Mouse (Mus musculus) forebrain, postnatal 0 days (tissue): ENCODE results near the gene Tff3. TPM values are rescaled to one million over a fixed set of nuclear protein-coding genes. Genes with fewer than 3 reads are reported as not detected.

Source experiments
- ATAC-seq: fragments of 200-750 bp; cut with Nextera tagmentation; 2 replicates; pipeline ENCODE4 v1.8.0; 2017; ENCODE audit warnings: mild to moderate bottlenecking, moderate library complexity
- DNase-seq: peaks from one replicate; pipeline ENCODE4 v3.0.0-alpha.2; 2015
- H3K27ac ChIP-seq: fragments of 300-500 bp; sonication (generic); 2 replicates; pipeline ENCODE4 v1.5.1; 2014; ENCODE audit warnings: low read depth, mild to moderate bottlenecking, antibody characterized with exemption, low read length, moderate library complexity, mixed read lengths
- H3K27me3 ChIP-seq: fragments of 300-500 bp; sonication (generic); 2 replicates; pipeline ENCODE4 v1.6.1; 2014; ENCODE audit warnings: mild to moderate bottlenecking, low read length, mixed read lengths; ENCODE audit not compliant: insufficient read depth
- H3K36me3 ChIP-seq: fragments of 300-500 bp; sonication (generic); 2 replicates; pipeline ENCODE4 v1.6.1; 2014; ENCODE audit warnings: mild to moderate bottlenecking, moderate library complexity; ENCODE audit not compliant: insufficient read depth
- H3K4me1 ChIP-seq: fragments of 300-500 bp; sonication (generic); 2 replicates; pipeline ENCODE4 v1.6.1; 2014; ENCODE audit warnings: antibody characterized with exemption; ENCODE audit not compliant: insufficient read depth
- H3K4me2 ChIP-seq: fragments of 300-500 bp; sonication (generic); 2 replicates; pipeline ENCODE4 v1.6.1; 2014; ENCODE audit warnings: low read depth, mild to moderate bottlenecking, moderate library complexity
- H3K4me3 ChIP-seq: fragments of 300-500 bp; sonication (generic); 2 replicates; pipeline ENCODE4 v1.5.1; 2014; ENCODE audit warnings: low read depth, low read length, mixed read lengths
- H3K9ac ChIP-seq: fragments of 300-500 bp; sonication (generic); 2 replicates; pipeline ENCODE4 v1.6.1; 2014; ENCODE audit warnings: mild to moderate bottlenecking
- H3K9me3 ChIP-seq: fragments of 300-500 bp; sonication (generic); 2 replicates; pipeline ENCODE4 v1.6.1; 2016; ENCODE audit warnings: low read length
- CTCF ChIP-seq: sonication (generic); IDR thresholded peaks from 2 replicates; pipeline ENCODE4 v1.5.1; 2016; ENCODE audit warnings: antibody characterized with exemption, control low read depth, low read depth
- WGBS: fragments of 180-500 bp; shearing (Covaris S2); extraction: QIAGEN DNeasy Blood & Tissue Kit; methylation state at CpG from one replicate; pipeline ENCODE4 v1.1.7; 2014; 5-methylcytosine and 5-hydroxymethylcytosine counted together
- polyA plus RNA-seq: library from polyadenylated mRNA; unstranded; fragments of >200 nt; fragmentation: Nextera tagmentation; extraction: Ambion mirVana; gene quantifications from 2 replicates; pipeline ENCODE4 v1.2.1, GENCODE M21; 2015
- total RNA-seq: library from RNA; depleted of rRNA; stranded (reverse); fragments of >200 nt; gene quantifications from 2 replicates; pipeline ENCODE4 v1.2.3, GENCODE M21; 2014

Tff3 gene
- total and polyA plus RNA-seq, 2 experiments from 2014 or later: 0.35 TPM; not detected in 1

DNA sequence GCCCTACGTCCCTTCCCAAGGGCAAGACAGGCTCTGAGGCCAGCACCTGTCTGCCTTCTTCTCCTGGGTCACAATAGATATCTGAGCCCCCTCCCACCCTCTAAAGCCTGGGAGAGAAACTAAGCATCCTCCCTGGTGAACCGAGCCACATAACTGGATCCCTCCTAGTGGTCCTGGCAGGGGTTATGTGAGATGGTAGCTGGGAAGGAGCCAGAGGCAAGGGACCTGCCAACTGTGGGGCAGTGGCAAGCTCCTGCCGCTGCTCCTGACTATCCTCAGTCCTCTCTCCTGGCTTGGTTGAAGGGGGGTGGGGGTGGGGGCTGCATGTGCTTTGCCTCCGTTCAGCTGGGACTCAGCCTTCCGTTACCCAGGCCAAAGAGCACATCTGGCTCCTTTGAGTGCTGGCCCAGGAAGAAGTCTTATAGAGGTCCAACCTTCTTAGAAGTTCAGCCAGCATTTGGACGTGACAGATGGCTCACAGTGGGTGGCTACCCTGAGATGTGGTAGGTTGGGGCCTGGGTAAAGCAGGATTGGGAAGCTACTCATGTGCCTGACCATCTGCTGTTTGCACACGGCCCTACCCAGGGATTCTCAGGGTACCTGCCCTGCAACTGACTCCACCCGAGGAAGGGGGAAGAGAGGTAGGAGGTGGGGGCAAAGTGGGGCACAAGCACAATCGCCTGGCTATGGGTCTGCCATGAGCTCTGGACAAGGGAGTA, 3.7 kb downstream of the Tff3 start:
- DNase-seq (no peak), ATAC-seq (no peak)
- Histone ChIP-seq H3K4me3 (no peak overlapping the region), H3K9me3 (0 out of 2 replicates have a peak, but pooled peaks cover 6% of the 10 kb centered on the region), H3K4me1 (no peaks in the 10 kb centered on the region), H3K27ac (no peak overlapping the region), H3K9ac (no peak overlapping the region), H3K36me3 (no peaks in the 10 kb centered on the region), H3K4me2 (no peak overlapping the region), H3K27me3 (no peaks in the 10 kb centered on the region)
- no peak for TF ChIP-seq CTCF
- WGBS: 38% methylated on average over 9 of the region's 9 CpGs

DNA sequence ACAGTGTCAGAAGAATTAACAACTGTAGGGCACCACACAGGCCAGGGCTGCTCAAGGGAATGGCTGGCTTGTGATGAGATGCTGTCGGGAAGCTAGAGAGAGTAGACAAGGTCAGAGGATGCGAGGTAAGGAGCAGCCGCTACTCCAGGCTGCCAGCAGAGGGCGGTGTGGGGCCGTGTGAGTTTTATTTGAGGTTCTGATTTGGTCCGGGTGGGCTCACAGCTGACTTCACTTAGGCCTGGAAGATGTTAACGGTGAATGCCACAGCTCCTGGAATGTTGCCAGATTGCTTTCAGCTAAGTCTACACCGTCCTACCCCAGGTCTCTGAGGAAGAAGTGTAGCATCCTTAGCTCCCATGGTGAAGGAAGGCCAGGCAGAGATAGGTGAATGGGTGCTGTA, 7.5 kb downstream of the Tff3 start:
- Histone ChIP-seq H3K9me3 (0 out of 2 replicates have a peak, but pooled peaks cover 6% of the 10 kb centered on the region), H3K4me3 (no peak overlapping the region), H3K4me1 (no peaks in the 10 kb centered on the region), H3K36me3 (no peaks in the 10 kb centered on the region; the same call in 1 of the 2 replicates), H3K27me3 (no peaks in the 10 kb centered on the region), H3K9ac (no peak overlapping the region), H3K27ac (no peak overlapping the region), H3K4me2 (no peak overlapping the region)
- 12% methylated on average over 8 of the region's 8 CpGs for WGBS
- peak; percentile 85 for TF ChIP-seq CTCF
- ATAC-seq (0 out of 2 replicates have a peak, but pooled peaks have one; percentile 10), DNase-seq (peak; percentile 72)

DNA sequence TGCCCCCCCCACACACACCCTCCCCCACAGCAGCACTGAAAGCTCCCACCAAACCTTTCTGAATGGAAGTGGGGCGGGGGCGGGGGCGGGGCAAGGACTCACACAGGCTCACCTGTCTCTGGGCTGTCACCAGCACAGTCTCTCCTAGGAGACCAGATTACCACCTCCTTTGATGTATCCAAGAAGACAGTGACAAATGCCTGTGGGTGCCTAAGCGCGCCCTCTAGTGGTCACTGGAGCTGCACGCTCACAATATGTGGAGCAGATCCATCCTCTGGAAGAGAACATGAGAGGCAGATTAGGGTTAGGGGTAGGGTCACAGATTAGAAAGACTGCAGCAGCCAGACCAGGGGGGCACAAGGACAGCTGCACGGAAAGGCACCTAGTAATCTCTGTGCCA, 10.0 kb downstream of the Tff3 start:
- H3K9ac ChIP-seq: no peak overlapping the region
- TF ChIP-seq CTCF: peak; percentile 96
- H3K4me3 ChIP-seq: no peak overlapping the region
- peak; percentile 84 for ATAC-seq
- no peak overlapping the region for H3K4me2 ChIP-seq
- H3K4me1 ChIP-seq: no peaks in the 10 kb centered on the region
- H3K27ac ChIP-seq: no peak overlapping the region
- H3K36me3 ChIP-seq: peaks cover 18% of the 10 kb centered on the region
- H3K27me3 ChIP-seq: no peaks in the 10 kb centered on the region
- DNase-seq: peak; percentile 79
- 0 out of 2 replicates have a peak, but pooled peaks cover 6% of the 10 kb centered on the region for H3K9me3 ChIP-seq
- WGBS: 5% methylated on average over 7 of the region's 7 CpGs

DNA sequence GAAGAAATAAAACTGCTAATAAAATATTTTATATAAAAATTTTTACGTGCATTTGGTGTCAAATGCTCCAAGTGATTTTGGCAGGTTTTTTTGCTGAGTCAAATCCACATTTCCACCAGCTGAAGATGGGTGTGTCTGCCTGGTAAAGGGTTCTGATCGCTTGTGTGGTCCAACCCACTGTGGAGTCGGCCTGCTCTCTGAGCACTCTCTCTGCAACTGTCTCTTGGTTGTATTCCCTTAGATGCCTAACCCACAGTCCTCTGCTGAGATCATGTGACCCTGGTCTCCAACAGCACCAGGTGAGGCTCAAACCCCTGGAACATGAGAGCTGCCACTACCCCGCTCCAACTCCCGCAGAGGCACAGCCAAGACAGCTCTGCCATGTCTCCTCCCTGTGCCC, 11.5 kb downstream of the Tff3 start:
- H3K4me2 ChIP-seq: no peak overlapping the region
- no peak overlapping the region for H3K4me3 ChIP-seq
- H3K9me3 ChIP-seq: no peaks in the 10 kb centered on the region
- no peaks in the 10 kb centered on the region for H3K4me1 ChIP-seq
- no peak for ATAC-seq
- WGBS: 82% methylated on average over 5 of the region's 5 CpGs
- H3K36me3 ChIP-seq: peaks cover 26% of the 10 kb centered on the region
- no peak overlapping the region for H3K9ac ChIP-seq
- TF ChIP-seq CTCF: no peak
- H3K27ac ChIP-seq: no peak overlapping the region
- H3K27me3 ChIP-seq: no peaks in the 10 kb centered on the region
- DNase-seq: no peak

DNA sequence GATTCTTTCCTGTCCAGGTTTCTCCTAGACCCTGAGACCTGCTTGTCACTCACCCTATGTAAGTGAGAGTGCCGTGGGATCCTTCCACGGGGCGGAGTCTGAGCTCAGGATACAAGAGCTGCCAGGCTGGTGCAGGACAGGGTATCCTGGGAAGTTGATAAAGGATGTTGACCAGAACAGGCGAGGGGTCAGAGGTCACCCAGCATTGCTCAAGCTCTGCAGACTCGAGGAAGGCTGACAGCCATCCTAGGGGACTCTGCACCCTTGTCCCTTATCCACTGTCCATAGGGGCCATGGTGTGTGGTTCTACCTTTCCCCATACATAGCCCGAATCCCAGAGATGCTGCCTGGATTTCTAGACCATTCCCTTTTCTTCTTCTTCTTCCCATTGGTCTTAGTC, 13.4 kb downstream of the Tff3 start:
- Histone ChIP-seq H3K4me3 (no peak overlapping the region), H3K36me3 (peaks cover 42% of the 10 kb centered on the region), H3K27ac (no peak overlapping the region), H3K27me3 (no peaks in the 10 kb centered on the region), H3K4me2 (no peak overlapping the region), H3K9ac (no peak overlapping the region), H3K4me1 (no peaks in the 10 kb centered on the region), H3K9me3 (no peaks in the 10 kb centered on the region)
- ATAC-seq: no peak
- WGBS: 86% methylated on average over 6 of the region's 6 CpGs
- no peak for DNase-seq
- no peak for TF ChIP-seq CTCF

DNA sequence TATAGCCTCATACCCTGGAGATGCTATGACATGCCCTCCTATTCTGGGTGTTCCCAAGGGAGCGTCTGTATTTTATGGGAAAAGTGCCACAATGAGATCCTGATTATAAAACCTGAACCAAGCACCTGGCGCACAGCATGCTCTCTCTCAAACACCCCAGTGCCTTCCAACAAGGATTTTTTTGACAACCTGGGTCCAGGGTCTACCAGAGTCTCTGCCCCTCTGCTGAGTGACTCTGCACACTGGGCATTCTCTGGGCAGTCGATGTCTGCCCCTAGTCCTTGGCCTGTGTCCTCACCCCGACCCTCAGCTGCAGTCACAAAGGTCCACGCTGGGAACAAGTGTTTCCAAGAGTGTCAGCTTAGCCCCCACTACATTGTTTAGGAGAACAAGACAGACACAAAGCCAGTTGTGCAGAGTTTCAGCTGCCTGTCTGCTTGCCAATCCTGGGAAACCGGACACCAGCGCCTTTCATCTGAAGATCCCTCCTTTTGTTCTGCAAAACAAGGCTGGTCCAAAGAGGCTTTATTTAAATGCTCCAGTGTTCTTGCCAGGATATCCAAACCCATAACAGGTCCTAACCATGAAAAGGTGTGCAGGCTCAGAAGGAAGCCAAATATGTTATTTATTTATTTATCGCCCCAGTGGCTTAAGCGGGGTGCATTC, 16.1 kb downstream of the Tff3 start:
- no peak for TF ChIP-seq CTCF
- 24% methylated on average over 9 of the region's 9 CpGs for WGBS
- Histone ChIP-seq H3K27ac (no peak overlapping the region), H3K36me3 (peaks cover 62% of the 10 kb centered on the region), H3K4me2 (no peak overlapping the region), H3K9ac (no peak overlapping the region), H3K4me3 (no peak overlapping the region), H3K9me3 (no peaks in the 10 kb centered on the region), H3K27me3 (no peaks in the 10 kb centered on the region), H3K4me1 (no peaks in the 10 kb centered on the region)
- ATAC-seq: no peak
- no peak for DNase-seq

DNA sequence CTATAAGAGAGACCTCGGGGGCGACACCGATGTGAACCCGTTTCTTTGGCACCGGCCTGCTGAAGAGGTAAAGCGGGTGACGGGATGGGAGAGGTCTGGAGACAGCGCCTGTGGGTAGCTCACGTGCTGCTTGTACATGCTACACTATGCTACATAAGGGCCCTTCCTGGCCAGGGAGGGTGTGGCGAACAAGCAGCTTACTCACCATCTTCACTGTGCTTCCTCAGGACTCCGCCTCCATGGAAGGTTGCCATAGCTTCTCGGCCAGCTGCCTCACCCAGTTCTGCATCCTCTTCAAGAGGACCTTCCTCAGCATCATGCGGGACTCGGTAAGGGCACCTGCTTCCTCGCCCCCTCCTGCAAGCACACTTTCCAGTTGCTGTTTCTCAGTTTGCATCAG, 21.1 kb downstream of the Tff3 start:
- no peaks in the 10 kb centered on the region for H3K9me3 ChIP-seq
- 86% methylated on average over 15 of the region's 15 CpGs for WGBS
- no peak for DNase-seq
- no peaks in the 10 kb centered on the region for H3K27me3 ChIP-seq
- no peak for TF ChIP-seq CTCF
- no peak overlapping the region for H3K9ac ChIP-seq
- ATAC-seq: no peak
- no peak overlapping the region for H3K4me2 ChIP-seq
- H3K36me3 ChIP-seq: peaks cover 58% of the 10 kb centered on the region
- H3K27ac ChIP-seq: no peak overlapping the region
- H3K4me1 ChIP-seq: no peaks in the 10 kb centered on the region
- no peak overlapping the region for H3K4me3 ChIP-seq
